Comparison of ENCODE assay signal across 24 mouse cellular contexts in genomic region chr7:109951297-109951696, GRCm38 (mm10). TPM values are rescaled to one million over a fixed set of nuclear protein-coding genes. Genes with fewer than 3 reads are reported as not detected.
DNase-seq lines count a peak whose midpoint lies in the region; TF ChIP-seq lines count a peak whose summit lies in the region.
"Had no signal": no experiment of that assay in that cellular context is flagged by ENCODE, and none has a peak within 500 bp of the region (broad histone marks: within the 10 kb centered on the region; RNA-seq: fewer than 3 reads in every experiment).

No protein-coding gene starts in this region.

- no peak overlapping the region for H3K4me3 ChIP-seq in spleen, adult 2 months (ENCODE audit: extremely low read depth, insufficient read depth, insufficient read length)
- H3K4me3 ChIP-seq in CH12.LX (replicated peaks in 1 of 3; ENCODE audit: low read depth in 2 of 3, low read length in 2 of 3, poor library complexity in 1 of 3), result no peak overlapping the region
- H3K4me3 ChIP-seq in kidney, adult 2 months (ENCODE audit: insufficient read depth, low read depth, low read length), result no peak overlapping the region
- H3K4me3 ChIP-seq: embryonic facial prominence, embryonic 15.5 days; gastrocnemius, adult 2 months; heart, embryonic 10.5 days; hindbrain, embryonic 15.5 days; kidney, embryonic 15.5 days; limb, embryonic 15.5 days; liver, embryonic 15.5 days; midbrain, embryonic 15.5 days; myocyte; stomach, embryonic 15.5 days had no signal

- no peaks in the 10 kb centered on the region; the same call in 1 of the 2 replicates for H3K4me1 ChIP-seq in spleen, adult 2 months (ENCODE audit: control insufficient read depth, insufficient read depth, insufficient read length)
- peaks cover 4 to 22% of the 10 kb centered on the region in 2 experiments; a peak in 3 of 4 replicates for H3K4me1 ChIP-seq in CH12.LX (ENCODE audit: control insufficient read depth in 1 of 2, insufficient read depth in 2 of 2)
- peaks cover 22% of the 10 kb centered on the region for H3K4me1 ChIP-seq in kidney, adult 2 months (ENCODE audit: control insufficient read depth, insufficient read depth, low read length)

- no peaks in the 10 kb centered on the region for H3K9me3 ChIP-seq in CH12.LX (replicated peaks; ENCODE audit: low read length)
- H3K9me3 ChIP-seq: embryonic facial prominence, embryonic 15.5 days; heart, embryonic 10.5 days; hindbrain, embryonic 15.5 days; kidney, embryonic 15.5 days; limb, embryonic 15.5 days; liver, embryonic 15.5 days; midbrain, embryonic 15.5 days; stomach, embryonic 15.5 days had no signal

- H3K27ac ChIP-seq in spleen, adult 2 months (ENCODE audit: insufficient read depth, low read length), result no peak overlapping the region
- H3K27ac ChIP-seq in CH12.LX (ENCODE audit: insufficient read depth, low read depth), result no peak overlapping the region
- H3K27ac ChIP-seq in kidney, adult 2 months (ENCODE audit: insufficient read depth, low read depth, low read length), result no peak overlapping the region
- H3K27ac ChIP-seq: embryonic facial prominence, embryonic 15.5 days; gastrocnemius, adult 2 months; heart, embryonic 10.5 days; hindbrain, embryonic 15.5 days; kidney, embryonic 15.5 days; limb, embryonic 15.5 days; liver, embryonic 15.5 days; midbrain, embryonic 15.5 days; stomach, embryonic 15.5 days had no signal

- no peaks in the 10 kb centered on the region for H3K36me3 ChIP-seq in spleen, adult 2 months (ENCODE audit: control insufficient read depth, insufficient read depth, low read length)
- no peaks in the 10 kb centered on the region for H3K36me3 ChIP-seq in CH12.LX (replicated peaks in 1 of 2; ENCODE audit: control insufficient read depth in 1 of 2, insufficient read depth in 1 of 2, low read length in 1 of 2)
- no peaks in the 10 kb centered on the region for H3K36me3 ChIP-seq in kidney, adult 2 months (ENCODE audit: control insufficient read depth, insufficient read depth, low read length)
- H3K36me3 ChIP-seq: embryonic facial prominence, embryonic 15.5 days; heart, embryonic 10.5 days; hindbrain, embryonic 15.5 days; kidney, embryonic 15.5 days; limb, embryonic 15.5 days; liver, embryonic 15.5 days; midbrain, embryonic 15.5 days; stomach, embryonic 15.5 days had no signal

- no peak overlapping the region for H3K9ac ChIP-seq in CH12.LX (ENCODE audit: insufficient read depth, low read depth)
- H3K9ac ChIP-seq: embryonic facial prominence, embryonic 15.5 days; hindbrain, embryonic 15.5 days; kidney, embryonic 15.5 days; limb, embryonic 15.5 days; liver, embryonic 15.5 days; midbrain, embryonic 15.5 days; stomach, embryonic 15.5 days had no signal

- dilution Hi-C loops in CH12.LX (cut with MboI; ENCODE audit: extremely low pct_ligation_motif_present, extremely low pct_unique_long_range_greater_than_20kb, low sequenced_read_pairs), result no loop called here

- TF ChIP-seq POLR2A in spleen, adult 2 months (IDR thresholded peaks at IDR 0.05; ENCODE audit: low read depth, low read length), result no peak
- no peak for TF ChIP-seq POLR2A in CH12.LX (IDR thresholded peaks at IDR 0.05; ENCODE audit: low read depth, low read length)
- no peak for TF ChIP-seq POLR2A in kidney, adult 2 months (IDR thresholded peaks at IDR 0.05; ENCODE audit: low read depth, low read length)

- in situ Hi-C loops in CH12.LX (cut with MboI; ENCODE audit: low pct_ligation_motif_present, low pct_unique_long_range_greater_than_20kb, low sequenced_read_pairs), result no loop called here

- peak overlapping the region; percentile 98 for H3K4me2 ChIP-seq in CH12.LX (ENCODE audit: insufficient read depth, low read depth, poor library complexity, severe bottlenecking)
- H3K4me2 ChIP-seq: embryonic facial prominence, embryonic 15.5 days; hindbrain, embryonic 15.5 days; kidney, embryonic 15.5 days; limb, embryonic 15.5 days; liver, embryonic 15.5 days; midbrain, embryonic 15.5 days; stomach, embryonic 15.5 days had no signal

- H3K27me3 ChIP-seq in spleen, adult 2 months (ENCODE audit: control insufficient read depth, insufficient read depth, low read length), result no peaks in the 10 kb centered on the region
- peaks cover 2% of the 10 kb centered on the region for H3K27me3 ChIP-seq in CH12.LX (replicated peaks)
- no peaks in the 10 kb centered on the region for H3K27me3 ChIP-seq in kidney, adult 2 months (replicated peaks; ENCODE audit: control insufficient read depth, insufficient read depth, low read length)
- H3K27me3 ChIP-seq: embryonic facial prominence, embryonic 15.5 days; hindbrain, embryonic 15.5 days; kidney, embryonic 15.5 days; limb, embryonic 15.5 days; liver, embryonic 15.5 days; midbrain, embryonic 15.5 days; stomach, embryonic 15.5 days had no signal

- peak; percentile 6 to 53 for DNase-seq in spleen, adult 2 months (ENCODE audit: low read depth in 1 of 2, low spot score in 2 of 2)
- DNase-seq in spleen, adult 12 weeks (ENCODE audit: low spot score), result no peak
- peak; percentile 30 to 33 for DNase-seq in B cell, adult 2 months
- DNase-seq in CH12.LX (ENCODE audit: extremely low read depth), result peak; percentile 73
- peak; percentile 82 for DNase-seq in naive thymus-derived CD4-positive, alpha-beta T cell, adult 2 months (ENCODE audit: low read depth)
- no peak for DNase-seq in gastrocnemius, postnatal 4 days (ENCODE audit: low spot score in 2 of 2)
- no peak for DNase-seq in kidney, adult 2 months
- no peak for DNase-seq in c-Kit-positive CD71-positive TER-119-positive erythroid progenitor cells, embryonic 14.5 days (ENCODE audit: low spot score)
- DNase-seq: adrenal gland, postnatal 25 days; cerebellum, adult 11 months; cerebellum, adult 9-11 months; gastrocnemius, adult 2 months; kidney, postnatal 4 days; layer of hippocampus, adult 9-11 months; lung, postnatal 4 days had no signal

- no peak; the same call in 1 of the 2 replicates for TF ChIP-seq RAD21 in CH12.LX (IDR thresholded peaks at IDR 0.05; ENCODE audit: low read depth, low read length)

- H3K79me2 ChIP-seq in CH12.LX (replicated peaks; ENCODE audit: control insufficient read depth, extremely low read depth, insufficient read depth, poor library complexity, severe bottlenecking), result peaks cover 7% of the 10 kb centered on the region; the same call in 1 of the 2 replicates

- TF ChIP-seq EP300 in CH12.LX (IDR thresholded peaks at IDR 0.05; ENCODE audit: low read length), result peak; percentile 87

- TF ChIP-seq CTCF in spleen, adult 2 months (IDR thresholded peaks at IDR 0.05; ENCODE audit: extremely low read depth, insufficient read depth, insufficient read length, insufficient replicate concordance), result no peak
- TF ChIP-seq CTCF in CH12.LX (conservative IDR thresholded peaks at IDR 0.05 in 1 of 2, IDR thresholded peaks at IDR 0.05 in 1 of 2; ENCODE audit: low read depth in 2 of 2, low read length in 2 of 2), result no peak
- TF ChIP-seq CTCF in kidney, adult 2 months (conservative IDR thresholded peaks at IDR 0.05; ENCODE audit: insufficient read depth, insufficient read length, low read depth, low read length), result no peak

- 17% methylated on average over 4 of the region's 4 CpGs for WGBS in spleen, adult 2 months
- WGBS in kidney, adult 2 months, result 50% methylated on average over 4 of the region's 4 CpGs

TF ChIP-seq in CH12.LX, 34 proteins besides CTCF, POLR2A, EP300 and RAD21 (continues in another document):
- TF ChIP-seq IRF4 (IDR thresholded peaks at IDR 0.05; ENCODE audit: low read depth, low read length) (peak; percentile 91), ZKSCAN1 (IDR thresholded peaks at IDR 0.05; ENCODE audit: borderline replicate concordance, low read depth, low read length) (no peak), ZNF384 (IDR thresholded peaks at IDR 0.05; ENCODE audit: low read depth, low read length) (0 out of 2 replicates have a peak, but pooled peaks have one; percentile 34), CHD1 (IDR thresholded peaks at IDR 0.05; ENCODE audit: low read depth, low read length) (no peak), USF1 (IDR thresholded peaks at IDR 0.05; ENCODE audit: low read depth, low read length) (no peak), E2F4 (IDR thresholded peaks at IDR 0.05; ENCODE audit: insufficient replicate concordance, low read depth, low read length) (0 out of 2 replicates have a peak, but pooled peaks have one; percentile 59), UBTF (IDR thresholded peaks at IDR 0.05; ENCODE audit: low read depth, low read length) (no peak), NRF1 (IDR thresholded peaks at IDR 0.05; ENCODE audit: low read depth, low read length) (no peak), ZC3H11A (IDR thresholded peaks at IDR 0.05; ENCODE audit: low read depth, low read length) (no peak), ZMIZ1 (IDR thresholded peaks at IDR 0.05; ENCODE audit: low read depth, low read length) (no peak), GABPA (IDR thresholded peaks at IDR 0.05; ENCODE audit: insufficient replicate concordance, low read depth, low read length) (no peak), SIN3A (IDR thresholded peaks at IDR 0.05; ENCODE audit: low read length) (peak; percentile 63), JUND (conservative IDR thresholded peaks at IDR 0.05; ENCODE audit: low read depth, low read length) (peak; percentile 48), NELFE (IDR thresholded peaks at IDR 0.05; ENCODE audit: low read depth, low read length) (no peak), JUN (IDR thresholded peaks at IDR 0.05; ENCODE audit: insufficient read depth, low read depth, low read length) (peak; percentile 52; the same call in 1 of the 2 replicates), USF2 (conservative IDR thresholded peaks at IDR 0.05; ENCODE audit: low read depth, low read length) (no peak), ETS1 (conservative IDR thresholded peaks at IDR 0.05; ENCODE audit: low read depth, low read length) (peak; percentile 67), MAX (IDR thresholded peaks at IDR 0.05; ENCODE audit: low read length) (peak; percentile 65; the same call in 1 of the 2 replicates), MAZ (IDR thresholded peaks at IDR 0.05; ENCODE audit: low read depth, low read length) (peak; percentile 74), MYC (IDR thresholded peaks at IDR 0.05; ENCODE audit: low read depth, low read length) (peak; percentile 76), ELF1 (IDR thresholded peaks at IDR 0.05; ENCODE audit: low read depth, low read length) (no peak)

RNA-seq across cellular contexts. Expression of gene Dennd5a, which starts 9.0 kb away (rescaled TPM):
- polyA plus RNA-seq in spleen, adult 2 months (2012; rRNA removed), result 49.8 and 57.1 TPM in 2 replicates
- 14.8 and 20.7 TPM in 2 replicates for total RNA-seq in CH12.LX (2012; rRNA removed)
- total RNA-seq in CH12.LX (2014; rRNA removed), result 29.5 and 32.8 TPM in 2 replicates
- 15.8 and 24.6 TPM in 2 replicates for polyA plus RNA-seq in CH12.LX (2012; ENCODE audit: insufficient read length, low read depth)
- total RNA-seq in gastrocnemius, postnatal 4 days (2021), result 100 to 1,000 TPM; 113 to 127 TPM
- 66.6 and 67.6 TPM in 2 replicates for polyA plus RNA-seq in kidney, adult 2 months (2012; rRNA removed)

RNA-seq across cellular contexts. Expression of gene Tmem41b, which starts 35.4 kb away (rescaled TPM):
- polyA plus RNA-seq in spleen, adult 2 months (2012; rRNA removed), result 8.0 and 11.6 TPM in 2 replicates
- 51.1 and 67.6 TPM in 2 replicates for total RNA-seq in CH12.LX (2012; rRNA removed)
- total RNA-seq in CH12.LX (2014; rRNA removed), result 101 and 106 TPM in 2 replicates
- 56.3 and 59.1 TPM in 2 replicates for polyA plus RNA-seq in CH12.LX (2012; ENCODE audit: insufficient read length, low read depth)
- 10 to 100 TPM; 41.3 to 46.5 TPM for total RNA-seq in gastrocnemius, postnatal 4 days (2021)
- polyA plus RNA-seq in kidney, adult 2 months (2012; rRNA removed), result 26.2 and 27.1 TPM in 2 replicates

Comparison
In these comparisons a context has a peak if more than half of its experiments do, and no peak if none do; other contexts are left out.
1. DNase-seq: peak in spleen, adult 2 months (2 of 2), B cell, adult 2 months (2 of 2), CH12.LX (single experiment) and naive thymus-derived CD4-positive, alpha-beta T cell, adult 2 months (single experiment); none in spleen, adult 12 weeks (single experiment), gastrocnemius, postnatal 4 days (0 of 2), kidney, adult 2 months (single experiment) and c-Kit-positive CD71-positive TER-119-positive erythroid progenitor cells, embryonic 14.5 days (single experiment).